21 mouse cellular contexts compared by ENCODE assay signal in the genomic region with DNA sequence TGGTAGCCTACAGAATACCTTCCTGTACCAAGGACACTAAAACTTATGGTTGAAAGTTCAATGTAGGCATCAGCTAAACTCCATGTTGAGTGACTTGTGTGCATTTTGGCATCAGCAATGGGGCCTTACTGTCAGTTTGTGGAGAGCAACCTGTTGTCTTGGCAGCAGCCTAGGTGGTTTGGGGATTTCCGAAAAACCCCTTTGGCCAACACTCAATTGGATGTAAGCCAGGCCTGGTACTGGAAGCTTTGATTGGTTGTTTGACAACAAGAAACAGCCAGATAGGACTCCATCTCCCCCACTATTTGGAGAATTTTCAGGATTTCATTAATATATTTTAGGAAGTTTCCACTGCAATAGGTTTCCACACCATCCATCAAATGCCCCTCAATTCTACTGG.
DNase-seq lines count a peak whose midpoint lies in the region; ATAC-seq and TF ChIP-seq lines count a peak whose summit lies in the region.
"Had no signal": no experiment of that assay in that cellular context is flagged by ENCODE, and none has a peak within 500 bp of the region (broad histone marks: within the 10 kb centered on the region; RNA-seq: fewer than 3 reads in every experiment).

No protein-coding gene starts in this region.

- H3K27ac ChIP-seq in forebrain, embryonic 14.5 days (ENCODE audit: low read depth, low read length) = no peak overlapping the region
- no peak overlapping the region for H3K27ac ChIP-seq in forebrain, embryonic 15.5 days (replicated peaks)
- H3K27ac ChIP-seq: embryonic facial prominence, embryonic 10.5 days; embryonic facial prominence, embryonic 12.5 days; forebrain, embryonic 13.5 days had no signal

- no peak overlapping the region for H3K9ac ChIP-seq in forebrain, embryonic 14.5 days (ENCODE audit: low read length)
- no peak overlapping the region for H3K9ac ChIP-seq in forebrain, embryonic 15.5 days (replicated peaks)
- H3K9ac ChIP-seq: embryonic facial prominence, embryonic 12.5 days; forebrain, embryonic 13.5 days; forebrain, postnatal 0 days had no signal

- DNase-seq in cerebellum, postnatal 10 days = peak; percentile 61
- peak; percentile 2 for DNase-seq in forebrain, embryonic 14.5 days (ENCODE audit: low spot score)
- peak; percentile 11 for DNase-seq in brain, embryonic 14.5 days (ENCODE audit: low read depth)
- DNase-seq: adrenal gland, adult 8-10 months; adrenal gland, postnatal 25 days; B cell, adult 2 months; cerebellum, adult 11 months; cerebellum, adult 18-20 months; cerebellum, adult 8-10 months; cerebellum, postnatal 25 days; forebrain, postnatal 0 days had no signal

- TF ChIP-seq POLR2A in brain, embryonic 14.5 days (IDR thresholded peaks at IDR 0.05; ENCODE audit: borderline replicate concordance, extremely low read depth, insufficient read depth, insufficient read length, poor library complexity, severe bottlenecking) = no peak

- no peak overlapping the region for H3K4me2 ChIP-seq in forebrain, embryonic 14.5 days (ENCODE audit: low read length)
- H3K4me2 ChIP-seq in forebrain, embryonic 15.5 days (replicated peaks) = no peak overlapping the region
- H3K4me2 ChIP-seq: embryonic facial prominence, embryonic 12.5 days; forebrain, embryonic 13.5 days had no signal

- H3K4me3 ChIP-seq in forebrain, embryonic 14.5 days (ENCODE audit: low read depth, low read length) = no peak overlapping the region
- H3K4me3 ChIP-seq in forebrain, embryonic 15.5 days = no peak overlapping the region
- H3K4me3 ChIP-seq: embryonic facial prominence, embryonic 10.5 days; embryonic facial prominence, embryonic 12.5 days; forebrain, embryonic 13.5 days had no signal

- no peaks in the 10 kb centered on the region for H3K4me1 ChIP-seq in forebrain, embryonic 14.5 days (ENCODE audit: control insufficient read depth, insufficient read depth, low read length)
- H3K4me1 ChIP-seq in forebrain, embryonic 15.5 days = no peaks in the 10 kb centered on the region
- H3K4me1 ChIP-seq: embryonic facial prominence, embryonic 10.5 days; embryonic facial prominence, embryonic 12.5 days; forebrain, embryonic 13.5 days had no signal

- H3K9me3 ChIP-seq in forebrain, embryonic 14.5 days (replicated peaks; ENCODE audit: control insufficient read depth, low read length) = no peaks in the 10 kb centered on the region
- H3K9me3 ChIP-seq in forebrain, embryonic 15.5 days = no peaks in the 10 kb centered on the region
- H3K9me3 ChIP-seq: embryonic facial prominence, embryonic 10.5 days; embryonic facial prominence, embryonic 12.5 days; forebrain, embryonic 13.5 days; G1E had no signal

- no peak for ATAC-seq in cerebellum, adult (ENCODE audit: insufficient number of reproducible peaks, low FRiP score, low TSS enrichment)
- no peak for ATAC-seq in forebrain, embryonic 14.5 days
- ATAC-seq in forebrain, embryonic 15.5 days (replicated peaks) = no peak
- ATAC-seq: activated CD4-positive, CD25-positive, alpha-beta regulatory T cell, adult 4 months; CD4-positive, CD25-positive, alpha-beta regulatory T cell, adult 4 months; forebrain, embryonic 13.5 days; forebrain, postnatal 0 days; Patski had no signal

- no peaks in the 10 kb centered on the region for H3K36me3 ChIP-seq in forebrain, embryonic 14.5 days (ENCODE audit: control insufficient read depth, insufficient read depth, low read length)
- H3K36me3 ChIP-seq in forebrain, embryonic 15.5 days = no peaks in the 10 kb centered on the region
- H3K36me3 ChIP-seq: embryonic facial prominence, embryonic 10.5 days; embryonic facial prominence, embryonic 12.5 days; G1E had no signal

- no peak for TF ChIP-seq CTCF in brain, embryonic 14.5 days (IDR thresholded peaks at IDR 0.05; ENCODE audit: borderline replicate concordance, extremely low read depth, insufficient read depth, insufficient read length)

- 72% methylated on average over 1 of the region's 1 CpGs for WGBS in forebrain, embryonic 14.5 days
- 60% methylated on average over 1 of the region's 1 CpGs for WGBS in forebrain, embryonic 15.5 days

- no peaks in the 10 kb centered on the region for H3K27me3 ChIP-seq in forebrain, embryonic 14.5 days (replicated peaks; ENCODE audit: control insufficient read depth, insufficient read depth, low read length)
- H3K27me3 ChIP-seq in forebrain, embryonic 15.5 days = no peaks in the 10 kb centered on the region
- H3K27me3 ChIP-seq: CH12.LX; embryonic facial prominence, embryonic 12.5 days; forebrain, embryonic 13.5 days; Patski had no signal

Comparison
In these comparisons a context has a peak if more than half of its experiments do, and no peak if none do; other contexts are left out.
1. DNase-seq: peak in every context shown above with its lines; median percentile 61 in cerebellum, postnatal 10 days; 11 in brain, embryonic 14.5 days; 2 in forebrain, embryonic 14.5 days.